Mouse (Mus musculus): Measurements from ENCODE around the gene Pcdh18. TPM values are rescaled to one million over a fixed set of nuclear protein-coding genes. Genes with fewer than 3 reads are reported as not detected.

Gene Pcdh18
- 17.0 and 19.0 TPM in 2 replicates for polyA plus RNA-seq (2015; fragmentation: Nextera tagmentation; extraction: Ambion mirVana)

DNA sequence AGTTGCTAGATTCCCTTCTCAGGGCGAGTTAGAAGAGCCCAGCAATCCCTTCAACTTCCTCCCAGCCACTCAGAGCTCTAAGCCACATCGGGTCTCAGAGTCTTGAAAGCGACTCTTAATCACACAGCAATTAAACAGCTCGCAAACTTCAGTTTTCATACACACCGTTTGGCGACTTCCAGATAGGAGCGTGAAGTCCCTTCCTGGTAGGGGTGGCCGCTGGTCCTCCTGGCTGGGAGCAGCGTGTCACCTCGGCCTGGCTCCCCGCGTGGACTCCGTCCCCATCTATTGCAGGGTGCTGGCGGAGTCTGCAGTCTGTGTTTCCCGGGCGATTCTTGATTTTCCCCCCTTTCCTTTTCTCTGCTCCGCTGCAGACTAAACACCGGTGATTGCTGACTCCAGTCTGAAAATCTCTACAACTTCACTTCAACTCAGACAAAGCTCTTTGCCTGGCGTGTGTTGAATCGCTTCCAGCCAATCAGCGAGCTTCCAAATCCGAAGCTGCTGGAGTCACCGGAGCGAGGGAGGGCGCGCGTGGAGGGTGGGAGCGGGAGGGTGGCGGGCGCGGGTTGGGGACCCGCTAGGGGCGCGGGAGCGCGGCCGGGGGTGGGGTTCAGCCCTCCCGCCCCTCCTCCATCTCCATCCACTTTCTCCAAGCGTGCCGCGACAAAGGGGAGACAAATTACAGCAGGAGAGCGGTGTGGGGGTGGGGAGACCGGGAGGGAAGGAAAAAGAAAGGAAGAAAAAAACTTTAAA is at the start of gene Pcdh18:
Pcdh18 (minus strand) TSS at position 456 of the 756 bp plus-strand sequence.
- Histone ChIP-seq H3K9me3 (replicated peaks) (no peaks in the 10 kb centered on the region), H3K27me3 (no peaks in the 10 kb centered on the region), H3K9ac (peak within 1 kb of the TSS; percentile 71), H3K4me2 (peak within 1 kb of the TSS; percentile 69), H3K4me1 (replicated peaks) (peaks cover 13% of the 10 kb centered on the region), H3K36me3 (no peaks in the 10 kb centered on the region), H3K4me3 (peak within 1 kb of the TSS; percentile 82), H3K27ac (peak within 1 kb of the TSS; percentile 94)
- peak; percentile 88 for ATAC-seq (replicated peaks; ENCODE audit: insufficient number of reproducible peaks, insufficient read depth, low FRiP score, low read depth)
- WGBS: under 1% methylated on average over 43 of the region's 43 CpGs

GRCm38 (mm10) chr3:49806823-49807222 is 49.7 kb upstream of the Pcdh18 start:
- H3K4me2 ChIP-seq: no peak overlapping the region
- H3K36me3 ChIP-seq: no peaks in the 10 kb centered on the region
- peaks cover 8% of the 10 kb centered on the region for H3K4me1 ChIP-seq (replicated peaks)
- no peak overlapping the region for H3K4me3 ChIP-seq
- 33% methylated on average over 2 of the region's 2 CpGs for WGBS
- H3K9me3 ChIP-seq (replicated peaks): no peaks in the 10 kb centered on the region
- H3K9ac ChIP-seq: no peak overlapping the region
- no peak for ATAC-seq (replicated peaks; ENCODE audit: insufficient number of reproducible peaks, insufficient read depth, low FRiP score, low read depth)
- H3K27ac ChIP-seq: no peak overlapping the region
- H3K27me3 ChIP-seq: no peaks in the 10 kb centered on the region

GRCm38 (mm10) chr3:49805511-49805910 is 48.4 kb upstream of the Pcdh18 start:
- Histone ChIP-seq H3K9me3 (replicated peaks) (no peaks in the 10 kb centered on the region), H3K27ac (no peak overlapping the region), H3K4me1 (replicated peaks) (peaks cover 8% of the 10 kb centered on the region), H3K4me3 (no peak overlapping the region), H3K9ac (no peak overlapping the region), H3K27me3 (no peaks in the 10 kb centered on the region), H3K36me3 (no peaks in the 10 kb centered on the region), H3K4me2 (no peak overlapping the region)
- ATAC-seq (replicated peaks; ENCODE audit: insufficient number of reproducible peaks, insufficient read depth, low FRiP score, low read depth): no peak
- 70% methylated on average over 1 of the region's 1 CpGs for WGBS

DNA sequence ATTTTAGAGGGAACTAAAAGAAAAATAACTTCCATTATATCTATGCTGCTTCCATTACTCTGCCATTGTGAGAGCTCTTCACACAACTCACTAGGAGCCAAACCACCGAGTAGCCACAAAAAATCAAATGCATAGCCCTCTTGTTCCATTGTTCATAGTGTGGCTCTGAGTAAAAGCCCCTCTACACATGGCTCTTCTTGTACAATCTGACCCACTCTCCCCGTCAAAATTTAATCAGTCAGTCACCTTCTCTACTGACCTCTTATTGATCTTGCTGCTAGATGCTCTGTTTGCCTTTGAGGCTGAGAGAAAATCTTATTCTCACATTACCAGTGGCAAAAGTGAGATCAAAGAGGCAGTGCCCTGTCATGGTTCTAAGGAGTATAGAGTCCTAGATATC is 31.2 kb upstream of the Pcdh18 start:
- no peak overlapping the region for H3K4me3 ChIP-seq
- H3K4me2 ChIP-seq: no peak overlapping the region
- ATAC-seq (replicated peaks; ENCODE audit: insufficient number of reproducible peaks, insufficient read depth, low FRiP score, low read depth): no peak
- no peaks in the 10 kb centered on the region for H3K36me3 ChIP-seq
- no peaks in the 10 kb centered on the region for H3K27me3 ChIP-seq
- no peaks in the 10 kb centered on the region for H3K4me1 ChIP-seq (replicated peaks)
- H3K9me3 ChIP-seq (replicated peaks): no peaks in the 10 kb centered on the region
- H3K9ac ChIP-seq: no peak overlapping the region
- H3K27ac ChIP-seq: no peak overlapping the region
- WGBS: 63% methylated on average over 2 of the region's 2 CpGs

- H3K9me3 ChIP-seq (replicated peaks): no peaks in the 10 kb centered on the region
- H3K36me3 ChIP-seq: no peaks in the 10 kb centered on the region
- no peak for ATAC-seq (replicated peaks; ENCODE audit: insufficient number of reproducible peaks, insufficient read depth, low FRiP score, low read depth)
- H3K27me3 ChIP-seq: no peaks in the 10 kb centered on the region
- no peak overlapping the region for H3K27ac ChIP-seq
- H3K9ac ChIP-seq: no peak overlapping the region
- 86% methylated on average over 4 of the region's 4 CpGs for WGBS
- H3K4me3 ChIP-seq: no peak overlapping the region
- H3K4me1 ChIP-seq (replicated peaks): no peaks in the 10 kb centered on the region
- no peak overlapping the region for H3K4me2 ChIP-seq
Measured at GRCm38 (mm10) chr3:49787719-49788118, 30.6 kb upstream of the Pcdh18 start.

- no peak overlapping the region for H3K27ac ChIP-seq
- no peaks in the 10 kb centered on the region for H3K27me3 ChIP-seq
- 32% methylated on average over 3 of the region's 3 CpGs for WGBS
- H3K9me3 ChIP-seq (replicated peaks): no peaks in the 10 kb centered on the region
- no peaks in the 10 kb centered on the region for H3K36me3 ChIP-seq
- H3K4me2 ChIP-seq: no peak overlapping the region
- H3K9ac ChIP-seq: no peak overlapping the region
- H3K4me3 ChIP-seq: no peak overlapping the region
- H3K4me1 ChIP-seq (replicated peaks): 0 out of 2 replicates have a peak, but pooled peaks cover 4% of the 10 kb centered on the region
- no peak for ATAC-seq (replicated peaks; ENCODE audit: insufficient number of reproducible peaks, insufficient read depth, low FRiP score, low read depth)
Measured at GRCm38 (mm10) chr3:49768992-49769738, 12.0 kb upstream of the Pcdh18 start.

GRCm38 (mm10) chr3:49762711-49763110 is 5.6 kb upstream of the Pcdh18 start:
- WGBS: 62% methylated on average over 5 of the region's 5 CpGs
- Histone ChIP-seq H3K27ac (no peak overlapping the region), H3K4me1 (replicated peaks) (no peaks in the 10 kb centered on the region), H3K9me3 (replicated peaks) (no peaks in the 10 kb centered on the region), H3K36me3 (no peaks in the 10 kb centered on the region), H3K4me3 (no peak overlapping the region), H3K4me2 (no peak overlapping the region), H3K27me3 (no peaks in the 10 kb centered on the region), H3K9ac (no peak overlapping the region)
- ATAC-seq (replicated peaks; ENCODE audit: insufficient number of reproducible peaks, insufficient read depth, low FRiP score, low read depth): no peak

DNA sequence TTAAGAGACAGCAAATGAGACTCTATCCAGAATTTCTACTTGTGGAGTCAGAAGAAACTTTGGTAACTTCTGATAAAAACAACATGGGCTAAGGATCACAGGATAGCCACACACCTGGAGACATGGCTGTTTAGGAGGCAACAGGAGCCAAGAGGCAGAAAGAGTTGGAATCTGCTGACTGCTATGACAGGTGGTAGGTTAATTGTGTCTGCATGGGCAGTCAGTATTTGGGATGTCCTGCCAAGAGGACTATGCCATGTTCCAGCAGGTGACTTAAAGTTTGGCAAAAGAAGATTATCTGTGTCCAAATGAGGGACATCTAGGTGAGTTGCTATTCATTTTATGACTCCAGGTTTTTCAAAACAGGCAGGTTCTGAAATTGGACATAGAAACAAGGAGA is 4.8 kb upstream of the Pcdh18 start:
- ATAC-seq (replicated peaks; ENCODE audit: insufficient number of reproducible peaks, insufficient read depth, low FRiP score, low read depth): no peak
- H3K9me3 ChIP-seq (replicated peaks): no peaks in the 10 kb centered on the region
- H3K9ac ChIP-seq: no peak overlapping the region
- H3K4me3 ChIP-seq: no peak overlapping the region
- no peaks in the 10 kb centered on the region for H3K4me1 ChIP-seq (replicated peaks)
- H3K27ac ChIP-seq: no peak overlapping the region
- no peak overlapping the region for H3K4me2 ChIP-seq
- no peaks in the 10 kb centered on the region for H3K36me3 ChIP-seq
- H3K27me3 ChIP-seq: no peaks in the 10 kb centered on the region

GRCm38 (mm10) chr3:49757626-49758019 is 498 bp upstream of the Pcdh18 start:
- ATAC-seq (replicated peaks; ENCODE audit: insufficient number of reproducible peaks, insufficient read depth, low FRiP score, low read depth): no peak
- WGBS: 1% methylated on average over 6 of the region's 6 CpGs
- peak overlapping the region; percentile 82 for H3K4me3 ChIP-seq

DNA sequence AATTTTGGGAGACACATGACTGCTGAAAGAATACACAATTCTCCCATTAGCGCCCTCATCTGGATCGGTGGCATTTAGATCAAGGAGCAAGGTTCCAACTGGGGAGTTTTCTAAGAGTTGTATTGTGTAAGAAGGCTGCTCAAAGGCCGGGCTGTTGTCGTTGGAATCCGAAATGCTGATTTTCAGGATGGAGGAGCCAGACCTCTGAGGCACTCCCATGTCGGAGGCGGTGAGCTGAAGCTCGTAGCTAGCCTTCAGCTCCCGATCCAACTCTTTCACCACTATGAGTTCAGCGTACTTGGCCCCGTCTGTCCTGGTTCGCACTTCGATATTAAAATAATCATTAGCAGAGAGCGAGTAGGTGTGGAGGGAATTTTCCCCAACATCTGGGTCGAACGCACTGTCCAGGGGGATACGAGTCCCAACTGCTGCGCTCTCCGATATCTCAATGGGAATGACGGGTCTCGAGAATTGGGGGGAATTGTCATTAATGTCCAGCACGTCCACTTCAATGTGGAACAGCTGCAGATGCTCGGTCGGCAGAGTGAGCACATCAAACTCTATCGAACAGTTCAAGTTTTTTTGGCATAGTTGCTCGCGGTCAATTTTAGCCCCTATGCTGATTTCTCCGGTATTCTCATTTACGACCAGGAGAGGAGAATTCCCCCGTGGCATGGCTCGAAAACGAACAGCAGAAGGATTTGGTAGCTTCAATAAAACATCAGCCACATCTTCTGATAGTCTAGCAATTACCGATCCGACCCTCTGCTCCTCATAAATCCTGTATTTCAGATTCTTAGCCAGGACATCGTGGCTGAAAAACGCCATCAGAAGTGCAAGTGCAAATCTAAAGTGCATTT is 909 bp downstream of the Pcdh18 start:
- peak overlapping the region; percentile 82 for H3K4me3 ChIP-seq
- no peaks in the 10 kb centered on the region for H3K36me3 ChIP-seq
- H3K4me1 ChIP-seq (replicated peaks): peaks cover 13% of the 10 kb centered on the region
- peak overlapping the region; percentile 69 for H3K4me2 ChIP-seq
- 2% methylated on average over 36 of the region's 36 CpGs for WGBS
- H3K9me3 ChIP-seq (replicated peaks): no peaks in the 10 kb centered on the region
- H3K27me3 ChIP-seq: no peaks in the 10 kb centered on the region
- H3K27ac ChIP-seq: peak overlapping the region; percentile 94
- ATAC-seq (replicated peaks; ENCODE audit: insufficient number of reproducible peaks, insufficient read depth, low FRiP score, low read depth): no peak
- peak overlapping the region; percentile 71 for H3K9ac ChIP-seq

More at GRCm38 (mm10) chr3:49757626-49758019, 498 bp upstream of the Pcdh18 start:
- peak overlapping the region; percentile 69 for H3K4me2 ChIP-seq
- peak overlapping the region; percentile 94 for H3K27ac ChIP-seq
- no peaks in the 10 kb centered on the region for H3K36me3 ChIP-seq
- no peaks in the 10 kb centered on the region for H3K9me3 ChIP-seq (replicated peaks)
- H3K4me1 ChIP-seq (replicated peaks): peaks cover 13% of the 10 kb centered on the region
- no peaks in the 10 kb centered on the region for H3K27me3 ChIP-seq
- H3K9ac ChIP-seq: peak overlapping the region; percentile 71

GRCm38 (mm10) chr3:49752766-49753165 is 4.4 kb downstream of the Pcdh18 start:
- no peaks in the 10 kb centered on the region for H3K9me3 ChIP-seq (replicated peaks)
- no peak overlapping the region for H3K27ac ChIP-seq
- peak overlapping the region; percentile 69 for H3K4me2 ChIP-seq
- ATAC-seq (replicated peaks; ENCODE audit: insufficient number of reproducible peaks, insufficient read depth, low FRiP score, low read depth): no peak
- 71% methylated on average over 4 of the region's 4 CpGs for WGBS
- peak overlapping the region; percentile 82 for H3K4me3 ChIP-seq
- no peak overlapping the region for H3K9ac ChIP-seq
- peaks cover 13% of the 10 kb centered on the region for H3K4me1 ChIP-seq (replicated peaks)
- H3K27me3 ChIP-seq: no peaks in the 10 kb centered on the region
- H3K36me3 ChIP-seq: peaks cover 19% of the 10 kb centered on the region; the same call in 1 of the 2 replicates

All from heart, embryonic 15.5 days (tissue).